Mouse (Mus musculus): ENCODE measurements around the gene Cox6a1. TPM values are rescaled to one million over a fixed set of nuclear protein-coding genes. Genes with fewer than 3 reads are reported as not detected.

The Cox6a1 gene
- 499 TPM for polyA plus RNA-seq (2017; shearing (Covaris generic))

DNA sequence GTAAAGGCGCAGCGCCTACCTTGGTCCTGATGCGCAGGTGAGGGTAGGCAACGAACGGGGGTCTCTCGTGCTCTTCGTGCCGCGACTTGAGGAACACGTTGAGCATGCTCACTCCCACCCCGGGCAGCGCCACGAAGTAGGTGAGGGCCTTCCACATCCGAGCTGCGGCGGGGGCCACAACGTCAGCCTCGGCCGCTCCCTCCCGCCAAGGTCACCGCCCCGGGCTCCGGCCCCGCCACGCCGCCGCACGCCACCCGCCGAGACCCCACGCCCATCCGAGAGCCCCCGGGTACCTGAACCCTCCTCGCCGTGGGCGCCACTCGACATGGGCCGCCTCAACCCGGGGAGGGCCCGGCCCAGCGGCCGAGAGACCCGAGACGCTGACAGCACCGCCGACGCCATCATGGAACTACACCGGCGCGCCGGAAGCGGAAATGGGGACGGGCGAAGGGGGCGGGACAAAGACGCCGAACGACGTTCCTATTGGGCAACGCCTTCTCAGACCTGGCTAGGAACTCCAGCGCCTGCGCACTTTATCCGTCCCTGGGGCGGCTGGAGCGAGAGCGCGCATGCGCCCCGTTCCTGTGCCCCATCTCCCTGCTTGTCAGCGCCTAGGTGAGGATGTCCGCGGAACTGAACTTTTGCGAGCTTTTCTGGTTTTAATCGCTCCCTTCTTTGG, at the start of gene Cox6a1:
TSS of gene Cox6a1 (minus strand) at position 436 of the 679 bp plus-strand sequence.

DNA sequence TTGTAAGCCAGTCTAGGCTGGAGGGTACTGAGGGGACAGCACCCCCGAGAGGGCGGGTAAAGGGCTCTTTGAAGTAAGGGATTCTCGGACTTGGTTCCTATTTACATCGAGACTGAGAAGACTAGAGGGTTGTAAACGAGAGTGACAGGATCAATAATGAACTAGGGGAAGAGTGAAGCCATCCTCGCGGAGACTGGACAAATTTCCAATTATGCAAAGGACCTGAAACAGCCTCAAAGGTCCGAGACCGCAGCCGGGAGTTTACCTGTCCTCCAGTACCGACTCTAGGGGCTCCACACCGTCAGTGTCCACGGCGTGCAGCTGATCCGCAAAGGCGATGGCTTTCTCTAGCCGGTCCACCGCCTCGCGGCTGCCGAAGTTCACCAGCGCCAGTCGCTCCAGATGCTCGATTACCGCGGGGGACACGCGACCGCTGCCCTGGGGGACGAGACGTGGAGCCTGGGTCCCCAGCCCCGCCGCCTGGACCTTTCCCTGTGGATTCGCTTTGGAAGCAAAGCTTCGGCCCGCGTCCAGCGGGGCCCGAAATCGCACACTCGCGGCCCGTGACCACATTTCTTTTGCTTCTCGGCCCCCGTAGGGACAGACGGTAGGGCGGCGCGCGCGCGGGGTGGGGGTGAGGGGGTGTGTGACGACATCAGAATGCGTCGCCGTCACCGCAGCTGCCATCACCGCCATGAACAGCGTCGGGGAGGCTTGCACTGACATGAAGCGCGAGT, 8.0 kb downstream of the Cox6a1 start, which contains the start of the genes Gatc and Triap1:
TSS of gene Gatc (minus strand) at position 602 of the 737 bp plus-strand sequence.
TSS of gene Triap1 (plus strand) at position 649 of the 737 bp plus-strand sequence.

DNA sequence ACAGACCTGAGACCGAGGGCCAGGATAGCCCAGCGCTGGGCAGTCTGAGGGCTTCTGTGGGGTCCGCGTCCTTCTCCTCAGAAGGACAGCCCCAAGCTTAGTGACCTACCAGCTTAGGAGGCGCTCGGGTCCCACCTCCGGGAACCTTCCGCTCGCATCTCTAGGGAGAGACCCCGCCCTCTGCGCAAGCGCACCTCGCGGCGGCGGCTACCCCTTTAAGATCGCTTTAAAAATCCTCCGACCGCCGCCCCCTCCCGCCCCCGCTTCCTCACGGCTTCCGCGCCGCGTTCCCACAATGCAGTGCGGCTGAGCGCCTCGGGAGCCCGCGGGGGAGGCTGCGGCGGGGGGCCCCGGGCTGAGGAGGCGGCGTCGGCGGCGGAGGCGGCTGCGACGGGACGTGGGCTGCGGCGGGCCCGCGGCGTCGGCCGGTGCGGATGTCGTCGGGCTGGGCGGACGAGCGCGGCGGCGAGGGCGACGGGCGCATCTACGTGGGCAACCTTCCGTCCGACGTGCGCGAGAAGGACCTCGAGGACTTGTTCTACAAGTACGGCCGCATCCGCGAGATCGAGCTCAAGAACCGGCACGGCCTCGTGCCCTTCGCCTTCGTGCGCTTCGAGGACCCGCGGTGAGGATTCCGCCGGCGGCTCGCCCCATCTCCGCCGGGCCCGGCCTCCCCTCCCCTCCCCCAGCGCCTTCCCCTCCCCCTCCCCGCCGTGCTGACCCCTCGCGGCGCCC, 21.7 kb downstream of the Cox6a1 start, which contains the start of gene Srsf9:
TSS of gene Srsf9 (plus strand) at position 303 of the 735 bp plus-strand sequence.

DNA sequence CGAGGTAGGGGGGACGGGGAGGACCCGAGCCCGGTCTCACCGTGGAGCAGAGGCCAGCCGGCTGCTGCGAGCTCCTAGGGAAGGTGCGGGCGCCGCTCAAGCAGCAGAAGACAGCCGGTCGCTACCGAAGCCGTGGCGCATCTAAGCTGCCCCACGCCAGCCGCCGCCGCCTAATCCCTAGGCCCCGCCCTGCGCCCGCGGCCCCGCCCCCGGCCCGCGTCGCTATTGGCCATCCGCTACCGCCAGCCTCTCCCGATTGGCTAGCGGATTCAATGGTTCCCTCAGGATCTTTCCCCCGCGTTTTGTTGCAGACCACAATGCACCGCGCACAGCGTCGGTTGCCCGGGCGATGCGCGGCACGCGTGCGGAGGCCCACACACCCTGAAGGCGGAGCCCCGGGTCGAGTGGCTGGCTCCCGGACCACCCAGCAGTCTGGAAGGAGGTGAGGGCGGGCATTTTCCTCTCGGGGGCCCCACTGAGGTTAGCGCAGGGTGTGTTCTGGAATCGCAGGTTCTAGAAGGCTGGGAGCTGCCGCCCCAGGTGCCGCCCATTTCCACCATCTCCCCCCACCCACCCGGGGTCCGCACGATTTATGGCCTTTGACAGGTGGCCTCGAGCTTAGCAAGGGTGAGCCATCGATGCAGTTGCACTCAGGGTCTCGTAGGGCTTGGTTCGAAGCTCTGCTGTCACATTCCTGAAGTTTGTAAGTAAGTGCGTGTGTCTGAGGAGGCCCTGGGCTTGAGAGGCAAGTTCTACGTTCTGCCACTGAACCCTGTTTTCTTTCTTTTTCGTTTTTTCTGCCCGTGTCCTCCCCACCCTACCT, 47.8 kb downstream of the Cox6a1 start, which contains the start of gene Dynll1:
TSS of gene Dynll1 (minus strand) at position 208 of the 823 bp plus-strand sequence.

Other genes starting within 250 kb of the Cox6a1 start
- 41.4 TPM for gene Acads, start 229.6 kb downstream of the Cox6a1 start, polyA plus RNA-seq (2017; shearing (Covaris generic))
- 56.8 TPM for gene Unc119b, start 214.0 kb downstream of the Cox6a1 start, polyA plus RNA-seq (2017; shearing (Covaris generic))
- gene Mlec, start 190.8 kb downstream of the Cox6a1 start, polyA plus RNA-seq (2017; shearing (Covaris generic)) = 67.1 TPM
- not detected for gene Cabp1, start 154.6 kb downstream of the Cox6a1 start, polyA plus RNA-seq (2017; shearing (Covaris generic))
- gene Pop5, start 113.1 kb downstream of the Cox6a1 start, polyA plus RNA-seq (2017; shearing (Covaris generic)) = 121 TPM
- gene Rnf10, start 76.1 kb downstream of the Cox6a1 start, polyA plus RNA-seq (2017; shearing (Covaris generic)) = 30.9 TPM
- 52.8 TPM for gene Coq5, start 69.3 kb downstream of the Cox6a1 start, polyA plus RNA-seq (2017; shearing (Covaris generic))
- gene Dynll1, start 48.0 kb downstream of the Cox6a1 start, polyA plus RNA-seq (2017; shearing (Covaris generic)) = 588 TPM
- gene Srsf9, start 21.8 kb downstream of the Cox6a1 start, polyA plus RNA-seq (2017; shearing (Covaris generic)) = 13.5 TPM
- 22.3 TPM for gene Gatc, start 7.8 kb downstream of the Cox6a1 start, polyA plus RNA-seq (2017; shearing (Covaris generic))
- gene Triap1, start 7.8 kb downstream of the Cox6a1 start, polyA plus RNA-seq (2017; shearing (Covaris generic)) = 57.2 TPM
- gene Msi1, start 80.6 kb upstream of the Cox6a1 start, polyA plus RNA-seq (2017; shearing (Covaris generic)) = not detected
- not detected for gene Pla2g1b, start 117.3 kb upstream of the Cox6a1 start, polyA plus RNA-seq (2017; shearing (Covaris generic))
- 21.1 TPM for gene Sirt4, start 135.7 kb upstream of the Cox6a1 start, polyA plus RNA-seq (2017; shearing (Covaris generic))
- gene Pxn, start 157.7 kb upstream of the Cox6a1 start, polyA plus RNA-seq (2017; shearing (Covaris generic)) = 68.4 TPM
- gene Rplp0, start 210.5 kb upstream of the Cox6a1 start, polyA plus RNA-seq (2017; shearing (Covaris generic)) = 1,732 TPM
- 59.0 TPM for gene Gcn1l1, start 216.3 kb upstream of the Cox6a1 start, polyA plus RNA-seq (2017; shearing (Covaris generic))

Measured in inflammation-experienced regulatory T-cells, adult 16 weeks (primary cell).